Mouse (Mus musculus) thymus, adult 18-20 months (tissue): ENCODE data around the gene Rtp3.

Experiments used
- DNase-seq, 2 experiments: peaks; one replicate each; pipeline ENCODE4 v3.0.0; 2022; ENCODE audit warnings: mixed read lengths in 2 of 2

Rtp3 gene

DNA sequence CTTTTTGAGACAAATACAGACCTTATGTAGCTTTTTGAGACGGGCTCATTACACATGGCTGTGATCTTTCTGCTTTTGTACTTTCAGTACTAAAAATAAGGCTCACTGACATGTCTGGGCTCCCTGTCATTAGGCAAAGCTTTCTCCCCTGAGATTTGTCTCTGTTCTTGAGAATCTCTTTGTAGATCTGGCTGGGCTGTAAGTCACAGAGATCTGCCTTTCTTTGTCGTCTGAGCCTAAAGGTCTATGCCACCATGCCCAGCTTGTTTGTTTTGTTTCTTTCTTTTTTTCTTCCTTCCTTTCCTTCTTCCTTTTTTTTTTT, 24.5 kb downstream of the Rtp3 start:
- DNase-seq = no peak

DNA sequence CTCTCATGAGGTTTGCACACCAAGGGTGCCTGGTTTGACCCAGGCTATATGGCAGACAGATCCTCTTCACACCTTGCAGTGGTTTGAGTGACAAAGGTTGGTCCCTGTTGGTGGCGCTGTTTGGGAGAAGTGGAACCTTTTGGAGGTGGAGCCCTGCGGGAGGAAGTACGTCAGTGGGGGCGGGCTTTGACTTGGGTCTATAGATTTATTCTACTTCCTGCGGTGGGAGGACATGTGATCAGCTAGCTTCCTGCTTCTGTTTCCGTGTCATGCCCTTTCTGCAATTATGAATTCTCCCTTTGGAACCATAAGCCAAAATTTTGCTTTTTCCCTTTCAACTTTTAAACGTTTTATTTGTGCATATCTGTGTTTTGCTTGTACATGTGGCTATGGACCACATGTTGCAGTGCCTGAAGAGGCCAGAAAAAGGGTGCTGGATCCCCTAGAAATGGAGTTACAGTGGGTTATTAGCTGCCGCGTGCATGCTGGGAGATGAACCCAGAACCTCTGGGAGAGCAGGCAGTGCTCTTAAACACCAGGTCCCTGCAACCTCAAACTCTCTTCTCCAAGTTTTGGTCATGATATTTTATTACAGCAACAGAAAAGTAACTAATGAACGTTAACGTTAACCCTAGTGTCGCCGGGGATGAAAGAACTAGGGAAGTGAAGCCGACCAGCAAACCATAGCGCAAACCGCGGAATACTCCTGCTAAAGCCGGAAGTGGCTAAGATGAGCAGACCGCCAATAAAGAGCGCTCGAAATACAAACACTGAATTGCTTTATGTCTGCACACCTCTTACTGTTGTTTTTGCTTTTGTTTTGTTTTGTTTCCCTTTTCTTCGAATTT, 25.1 kb downstream of the Rtp3 start:
- DNase-seq = no peak

DNA sequence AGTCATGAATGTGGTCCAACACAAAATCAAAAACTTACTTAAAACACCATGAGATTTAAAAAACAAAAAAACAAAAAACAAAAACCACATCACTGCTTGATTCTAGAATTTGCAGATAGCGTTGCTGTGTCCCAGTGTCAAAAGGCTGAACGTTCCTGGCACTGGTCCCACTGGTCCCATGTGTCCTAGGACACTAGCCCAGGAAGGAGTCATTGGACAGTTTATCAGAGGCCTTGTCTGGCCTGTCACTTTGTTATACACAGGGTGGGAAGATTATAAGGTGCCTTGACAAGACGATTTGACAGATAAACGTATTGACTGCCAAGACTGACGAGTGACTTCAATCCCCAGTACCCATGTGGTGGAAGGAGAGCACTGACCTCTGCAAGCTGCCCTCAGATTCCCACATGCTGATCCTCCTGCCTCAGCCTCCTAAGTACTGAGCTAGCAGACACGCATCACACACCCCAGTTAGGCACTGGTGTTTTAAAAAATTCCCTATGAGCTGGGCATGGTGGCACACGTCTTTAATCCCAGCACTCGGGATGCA, 26.7 kb downstream of the Rtp3 start:
- no peak for DNase-seq

- no peak for DNase-seq
Observed at GRCm38 (mm10) chr9:110961386-110961785, 29.0 kb downstream of the Rtp3 start.

- DNase-seq = no peak
Observed at GRCm38 (mm10) chr9:110960230-110961149, 29.9 kb downstream of the Rtp3 start.

- no peak for DNase-seq
Observed at GRCm38 (mm10) chr9:110959669-110960068, 30.7 kb downstream of the Rtp3 start.

DNA sequence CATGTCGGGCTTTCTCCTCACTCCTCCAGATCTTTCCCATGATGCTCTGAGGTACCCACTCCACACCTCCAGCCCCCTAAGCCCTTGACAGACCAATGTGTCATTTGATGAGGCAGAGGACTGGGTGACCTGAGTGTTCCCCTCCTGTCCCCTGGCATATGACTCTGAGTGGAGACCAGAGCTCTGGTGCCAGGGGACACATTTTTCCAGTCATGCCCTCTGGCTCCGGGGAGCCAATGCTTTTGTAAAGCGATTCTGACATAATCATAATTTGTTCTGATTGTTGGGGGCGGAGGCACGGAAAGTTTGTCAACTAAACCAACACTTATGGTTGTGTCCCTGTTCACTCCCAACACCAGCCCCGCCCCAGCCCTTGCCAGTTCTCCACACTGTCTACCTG, 34.4 kb downstream of the Rtp3 start:
- DNase-seq = no peak

DNA sequence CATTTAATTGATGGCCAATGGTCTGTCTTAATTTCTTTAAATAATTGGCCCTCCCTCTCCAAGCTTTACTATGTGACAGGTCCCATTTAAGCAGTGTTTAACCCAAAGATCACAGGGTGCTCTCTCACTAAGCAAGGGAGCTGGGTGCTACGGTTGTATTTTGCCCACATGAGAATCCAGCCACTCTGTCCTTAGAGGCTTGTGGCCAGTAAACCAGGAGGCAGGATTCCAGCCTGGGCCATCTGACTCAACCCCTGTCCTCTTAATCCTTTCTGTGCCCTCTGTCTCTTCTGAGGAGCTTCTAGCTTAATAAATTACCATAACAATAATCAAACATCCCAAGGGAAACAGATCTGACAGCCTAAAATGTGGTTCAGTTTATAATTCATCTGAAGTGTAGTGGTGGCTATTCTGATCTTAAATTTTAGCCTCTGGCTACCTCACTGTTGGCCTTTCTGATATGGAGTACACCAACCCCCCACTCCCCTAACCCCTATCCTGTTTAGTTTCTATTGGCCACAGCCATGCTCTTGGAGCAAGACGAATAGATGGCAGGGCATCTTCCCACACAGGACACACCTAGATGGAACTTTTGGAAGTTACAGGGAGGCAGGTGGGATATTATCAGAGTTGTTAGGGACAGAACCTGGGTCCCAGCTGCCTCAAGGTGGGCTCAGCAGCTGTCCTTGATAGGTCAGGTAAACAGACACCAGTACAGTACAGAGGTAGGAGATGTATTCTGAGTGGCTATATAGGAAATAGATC, 35.5 kb downstream of the Rtp3 start:
- DNase-seq = no peak

DNA sequence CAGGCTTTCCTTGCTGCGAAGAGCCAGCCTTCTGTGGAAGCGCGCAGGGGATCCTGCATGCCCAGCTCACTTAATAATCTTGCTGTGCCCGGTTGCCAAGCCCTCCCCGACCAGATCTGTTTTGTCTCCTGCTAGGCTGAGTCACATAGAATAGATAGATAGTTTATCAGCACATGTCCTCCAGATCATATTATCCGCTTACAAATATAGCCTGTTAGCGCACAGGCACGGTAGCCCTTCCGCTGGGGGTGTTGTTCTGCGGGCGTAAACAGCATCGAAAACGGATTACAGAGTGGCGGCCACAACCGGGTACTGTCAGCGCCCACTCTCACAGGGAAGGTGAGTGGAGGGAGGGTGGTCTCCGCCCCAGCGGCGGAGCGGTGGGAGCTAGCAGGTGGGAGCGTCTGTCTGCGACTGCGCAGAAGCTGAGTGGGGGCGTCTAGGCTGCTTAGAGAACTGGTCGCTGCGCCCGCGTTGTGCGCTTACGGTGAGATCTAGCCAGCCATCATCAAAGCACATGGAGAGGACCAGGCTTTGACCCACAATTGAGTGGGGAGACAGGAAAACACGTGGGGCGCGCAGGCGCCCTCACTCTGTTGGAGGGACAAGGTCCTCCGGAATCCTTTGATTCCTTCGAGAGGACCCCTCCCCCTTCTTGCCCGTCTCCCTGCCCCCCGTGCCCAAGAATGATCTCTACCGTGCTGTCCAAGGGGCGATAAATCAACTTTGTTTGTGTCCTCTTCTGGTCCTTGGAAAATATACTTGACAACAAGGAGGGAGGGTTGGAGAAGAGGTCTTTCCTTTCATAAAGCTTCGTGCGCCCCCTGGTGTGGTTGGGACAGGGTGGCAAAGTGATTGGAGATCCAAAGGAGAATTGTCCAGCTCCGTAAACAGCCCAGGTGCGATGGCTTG, 36.6 kb downstream of the Rtp3 start:
- peak; percentile 55 to 64 for DNase-seq

DNA sequence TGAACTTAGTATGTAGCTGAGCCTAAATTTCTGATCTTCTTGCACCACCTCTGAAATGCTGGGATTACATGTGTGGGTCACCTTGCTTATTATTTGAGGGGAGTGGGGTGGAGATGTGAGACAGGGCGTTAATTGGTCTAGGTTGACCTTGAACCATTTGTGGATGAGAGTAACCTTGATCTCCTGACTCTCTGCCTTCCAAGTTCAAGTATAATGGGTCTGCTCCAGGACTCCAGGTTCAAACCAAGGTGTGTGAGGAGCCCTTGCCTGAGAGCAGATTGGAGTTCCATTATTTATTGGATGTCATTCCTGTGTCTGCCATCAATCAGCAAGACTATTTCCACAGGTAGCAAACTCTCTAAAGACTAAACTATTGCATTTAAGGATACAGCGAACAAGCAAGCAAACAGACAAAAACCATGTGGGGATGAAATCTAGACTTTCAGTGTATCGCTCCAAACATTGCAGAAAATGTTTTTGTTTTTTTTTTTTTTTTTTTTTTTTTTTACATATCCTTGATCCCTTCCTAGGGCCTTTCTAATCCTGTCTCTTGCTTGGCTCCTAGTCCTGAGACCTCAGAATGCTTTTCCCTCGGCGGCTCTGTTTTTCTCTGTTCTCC, 37.3 kb downstream of the Rtp3 start:
- no peak for DNase-seq

DNA sequence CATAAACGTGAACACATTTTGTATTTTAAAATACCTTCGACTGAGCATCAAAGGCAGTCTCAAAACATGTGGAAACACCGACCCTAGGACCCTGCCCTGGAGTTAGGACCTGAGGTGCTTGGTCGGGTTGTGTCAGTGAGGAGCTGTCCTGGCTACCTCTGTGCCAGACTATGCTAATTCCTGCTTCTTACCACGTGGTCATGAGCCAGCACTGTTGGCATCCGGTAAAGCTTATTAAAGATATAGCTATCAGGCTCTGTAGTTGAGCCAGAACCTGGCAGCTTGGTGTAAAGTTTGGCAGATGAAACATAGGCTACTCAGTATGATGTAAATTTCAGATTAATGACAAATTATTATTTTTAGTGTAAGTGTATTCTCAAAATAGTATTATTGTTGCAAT, 38.0 kb downstream of the Rtp3 start:
- DNase-seq = no peak

DNA sequence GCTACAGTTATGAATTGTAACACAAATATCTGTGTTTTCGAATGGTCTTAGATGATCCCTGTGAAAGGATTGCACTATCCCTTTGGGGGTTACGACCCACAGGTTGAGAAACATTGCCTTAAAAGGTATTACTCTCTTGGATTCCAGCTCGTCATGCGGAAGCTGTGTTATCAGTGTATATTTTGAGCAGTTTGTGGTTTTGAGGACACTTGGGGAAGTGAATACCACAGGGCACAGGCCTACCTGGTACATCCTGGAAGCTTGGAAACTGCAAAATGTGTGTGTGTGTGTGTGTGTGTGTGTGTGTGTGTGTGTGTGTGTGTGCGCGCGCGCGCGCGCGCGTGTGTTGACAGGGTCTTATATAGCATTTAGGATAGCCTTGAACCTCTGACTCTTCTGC, 38.5 kb downstream of the Rtp3 start:
- no peak for DNase-seq

DNA sequence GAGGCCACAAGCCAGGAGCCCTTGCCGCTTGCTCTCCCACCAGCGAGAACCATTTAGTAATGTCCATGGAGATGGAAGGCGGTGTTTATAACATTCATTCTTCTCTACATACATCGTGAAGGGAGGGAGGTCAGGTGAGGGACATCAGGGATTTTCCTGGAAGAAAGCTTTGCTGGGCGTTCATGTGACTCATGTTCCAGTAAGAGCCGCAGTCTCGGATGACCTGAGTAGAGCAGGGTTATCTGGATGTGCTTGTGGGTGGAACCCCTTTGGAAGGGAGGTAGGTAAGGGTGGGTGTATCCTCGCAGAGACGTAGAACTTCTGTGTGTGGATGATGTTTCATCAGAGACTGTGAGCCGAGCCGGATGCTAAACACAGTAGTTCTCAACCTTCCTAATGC, 39.0 kb downstream of the Rtp3 start, which contains the start of gene Lrrc2:
TSS of gene Lrrc2 (plus strand) at position 149 of the 400 bp plus-strand sequence.
- DNase-seq = no peak

DNA sequence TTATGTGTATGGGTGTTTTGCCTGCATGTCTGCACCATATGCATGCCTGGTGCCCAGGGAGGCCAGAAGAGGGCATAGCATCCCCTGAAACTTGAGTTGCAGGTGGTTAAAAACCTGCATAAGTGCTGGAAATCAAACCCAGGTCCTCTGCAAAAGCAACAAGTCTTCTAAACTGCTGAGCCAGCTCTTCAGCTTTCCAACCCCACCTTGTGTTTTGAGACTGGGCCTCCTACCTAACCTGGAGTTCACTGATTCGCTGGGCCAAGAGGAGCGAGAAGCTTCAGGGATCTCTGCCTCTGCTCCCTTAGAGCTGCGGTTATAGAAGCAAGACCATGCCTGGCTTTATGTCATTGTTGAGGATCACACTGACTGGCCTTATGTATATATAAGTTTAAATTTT, 40.3 kb downstream of the Rtp3 start:
- no peak for DNase-seq

DNA sequence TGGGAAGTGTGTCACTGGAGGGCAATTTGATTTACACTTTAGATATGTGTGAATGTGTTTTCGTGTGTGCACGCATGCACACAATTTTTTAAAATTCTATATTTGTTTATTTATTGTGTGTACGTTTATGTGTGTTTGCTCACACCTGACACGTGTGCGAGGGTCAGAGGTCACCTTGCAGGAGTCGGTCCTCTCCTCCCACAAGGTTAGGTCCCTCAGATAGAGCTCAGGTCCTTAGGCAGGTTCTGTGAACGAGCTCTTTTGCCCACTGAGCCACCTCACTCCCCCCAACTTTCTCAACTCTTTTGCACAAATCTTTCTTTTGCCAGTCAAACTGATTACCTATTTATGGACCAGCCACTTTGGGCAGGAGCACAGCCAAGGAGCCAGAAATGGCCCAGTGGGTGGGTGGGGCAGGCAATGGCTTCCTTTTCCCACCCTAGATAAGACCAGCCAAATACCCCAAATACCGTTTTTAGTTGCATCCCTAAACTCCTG, 41.5 kb downstream of the Rtp3 start:
- DNase-seq = no peak

GRCm38 (mm10) chr9:110947900-110948299, 42.5 kb downstream of the Rtp3 start:
- no peak for DNase-seq

- no peak for DNase-seq
Observed at GRCm38 (mm10) chr9:110947261-110947661, 43.1 kb downstream of the Rtp3 start.

GRCm38 (mm10) chr9:110946548-110947044, 43.8 kb downstream of the Rtp3 start:
- peak; percentile 22 to 52 for DNase-seq

DNA sequence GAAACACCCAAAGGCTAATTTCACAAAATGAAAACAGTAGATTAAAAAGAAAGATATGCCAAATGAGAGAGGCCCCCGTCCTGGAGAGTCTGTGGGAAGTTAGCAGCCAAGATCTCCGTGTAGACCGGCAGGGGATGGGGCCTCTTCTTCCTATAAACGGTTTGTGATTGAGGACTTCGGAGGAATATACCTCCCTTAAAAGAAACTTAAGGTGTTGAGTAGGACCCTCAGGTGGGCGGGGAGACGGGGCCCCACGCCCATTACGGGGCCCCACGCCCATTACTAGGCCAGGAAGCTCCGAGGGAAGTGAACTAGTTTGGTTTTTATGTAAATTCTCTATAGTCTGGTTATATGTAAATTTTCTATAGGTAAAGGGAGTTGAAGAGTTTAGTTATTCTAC, 44.5 kb downstream of the Rtp3 start, which contains the start of gene Tdgf1:
TSS of gene Tdgf1 (minus strand) at position 233 of the 400 bp plus-strand sequence.
- DNase-seq = no peak

GRCm38 (mm10) chr9:110945343-110945742, 45.0 kb downstream of the Rtp3 start:
- no peak for DNase-seq

- DNase-seq = no peak
Observed at GRCm38 (mm10) chr9:110944265-110944664, 46.1 kb downstream of the Rtp3 start.
